Mouse (Mus musculus) kidney, adult 2 months (tissue): ENCODE results near the gene Kbtbd12.

ENCODE experiments used
- CTCF ChIP-seq: fragments of 200-500 bp; conservative IDR thresholded peaks from 2 replicates; pipeline ENCODE4 v1.5.1; 2011; ENCODE audit warnings: low read depth, mild to moderate bottlenecking, control low read depth, low read length, moderate library complexity, mixed read lengths; ENCODE audit not compliant: insufficient read depth, insufficient read length
- POLR2A ChIP-seq: fragments of 200-500 bp; IDR thresholded peaks from one replicate; pipeline ENCODE4 v1.6.1; 2011; ENCODE audit warnings: low read depth, low read length, control low read depth

DNA sequence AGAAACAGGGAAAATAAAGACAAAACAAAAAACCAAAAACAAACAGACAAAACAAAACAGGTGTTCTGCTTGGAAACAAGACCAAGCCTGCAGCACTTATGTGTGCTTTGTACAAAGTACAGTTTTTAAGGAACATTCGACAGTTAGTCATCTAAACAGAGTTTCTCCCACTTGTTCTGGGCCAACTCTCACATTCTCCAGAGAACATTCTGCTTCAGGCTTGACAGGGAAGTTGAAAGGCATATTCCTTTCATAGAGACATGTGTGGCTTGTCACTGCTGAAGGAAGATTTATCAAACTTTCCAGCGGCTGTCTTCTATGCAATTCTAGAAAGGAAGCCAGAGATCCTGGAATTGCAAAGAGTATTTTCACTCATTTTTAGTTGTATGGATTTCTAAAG is 22.4 kb downstream of the Kbtbd12 start:
- TF ChIP-seq CTCF (no peak), POLR2A (no peak)
